Mouse (Mus musculus) ES-CJ7 (cell line): Measurements from ENCODE around the gene Btbd35f22.
"Not testable (repeated sequence)": the region's sequence is repeated elsewhere in the genome, so short reads cannot be mapped to it uniquely, and the experiment has no call there.

Source experiments
- DNase-seq: peaks from one replicate; pipeline ENCODE4 v3.0.0; 2011; ENCODE audit warnings: low read depth, low spot score

The Btbd35f22 gene

DNA sequence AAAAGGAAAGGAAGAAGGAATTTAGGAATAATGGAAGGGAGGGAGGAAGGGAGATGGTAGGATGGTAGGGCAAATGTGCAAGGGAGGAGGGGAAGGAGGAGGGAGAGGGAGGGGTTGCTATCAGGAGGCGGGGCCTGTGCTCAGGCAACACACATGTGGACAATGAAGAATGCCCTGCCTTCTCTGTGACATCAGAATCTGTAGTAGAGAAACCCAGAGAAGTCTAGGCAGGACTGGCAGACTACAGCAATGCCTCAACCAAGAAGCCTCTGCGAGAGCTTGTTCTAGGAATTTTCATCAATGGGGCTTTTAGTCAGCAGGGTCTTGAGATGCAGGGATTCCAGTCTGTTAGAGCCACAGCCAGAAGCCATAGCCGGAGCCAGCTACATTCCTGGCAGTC, at the start of gene Btbd35f22:
Gene Btbd35f22 (plus strand): TSS at position 301 of the 400 bp plus-strand sequence.
- not testable (repeated sequence) for DNase-seq
